Comparison of ENCODE assay signal across 26 mouse cellular contexts in the genomic region with DNA sequence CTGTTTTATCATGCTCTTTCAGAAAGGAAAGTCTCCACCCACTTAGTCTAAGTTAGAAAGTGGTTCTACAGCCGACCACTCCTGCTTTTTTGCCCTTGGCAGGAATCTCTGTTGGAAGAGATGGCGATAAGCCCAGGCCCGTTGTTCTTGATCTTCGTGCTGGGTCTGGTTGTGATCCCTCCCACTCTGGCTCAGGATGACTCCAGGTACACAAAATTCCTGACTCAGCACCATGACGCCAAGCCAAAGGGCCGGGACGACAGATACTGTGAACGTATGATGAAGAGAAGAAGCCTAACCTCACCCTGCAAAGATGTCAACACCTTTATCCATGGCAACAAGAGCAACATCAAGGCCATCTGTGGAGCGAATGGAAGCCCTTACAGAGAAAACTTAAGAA. TPM values are rescaled to one million over a fixed set of nuclear protein-coding genes. Genes with fewer than 3 reads are reported as not detected.
"Had no signal": no experiment of that assay in that cellular context is flagged by ENCODE, and none has a peak within 500 bp of the region (broad histone marks: within the 10 kb centered on the region; RNA-seq: fewer than 3 reads in every experiment).

No protein-coding gene starts in this region.

- H3K9ac ChIP-seq: limb, embryonic 12.5 days; liver, embryonic 13.5 days; lung, embryonic 15.5 days had no signal

- H3K27ac ChIP-seq: kidney, postnatal 0 days; layer of hippocampus, adult 2 months; limb, embryonic 12.5 days; liver, embryonic 13.5 days; lung, embryonic 15.5 days; stomach, postnatal 0 days had no signal

- DNase-seq: kidney, adult 2 months; kidney, postnatal 25 days; layer of hippocampus, adult 9-11 months; liver; liver, embryonic 13.5 days; lung, postnatal 10 days; lung, postnatal 4 days; midbrain, embryonic 14.5 days; right cerebral cortex, postnatal 14 days; right cerebral cortex, postnatal 4 days; thymus, adult 2 months; thymus, postnatal 14 days; thymus, postnatal 4 days had no signal

- H3K4me2 ChIP-seq: limb, embryonic 12.5 days; liver, embryonic 13.5 days; lung, embryonic 15.5 days; midbrain, embryonic 11.5 days had no signal

- H3K9me3 ChIP-seq: limb, embryonic 12.5 days; liver, embryonic 13.5 days; lung, embryonic 15.5 days had no signal

- H3K4me1 ChIP-seq: limb, embryonic 12.5 days; lung, embryonic 15.5 days had no signal

- H3K36me3 ChIP-seq: limb, embryonic 12.5 days; liver, embryonic 13.5 days; lung, embryonic 15.5 days had no signal

- H3K27me3 ChIP-seq: limb, embryonic 12.5 days; liver, embryonic 13.5 days; lung, embryonic 15.5 days had no signal

- ATAC-seq: intestine, postnatal 0 days had no signal

- H3K4me3 ChIP-seq: layer of hippocampus, adult 2 months; limb, embryonic 12.5 days; liver, embryonic 13.5 days; lung, embryonic 15.5 days had no signal

RNA-seq across cellular contexts. Expression of a gene that starts 12.9 kb away (rescaled TPM):
- polyA plus RNA-seq: large intestine, adult 2 months; limb, embryonic 12.5 days; liver, embryonic 13.5 days; liver, embryonic 16.5 days; lung, embryonic 15.5 days; midbrain, embryonic 11.5 days; midbrain, embryonic 14.5 days; neural tube, embryonic 11.5 days; neural tube, embryonic 14.5 days; stomach, embryonic 14.5 days; stomach, postnatal 0 days; thymus, adult 2 months had no signal

RNA-seq across cellular contexts. Expression of a gene that starts 22.4 kb away (rescaled TPM):
- polyA plus RNA-seq: neural tube, embryonic 14.5 days had no signal

RNA-seq across cellular contexts. Expression of a gene that starts 27.0 kb away (rescaled TPM):
- polyA plus RNA-seq: intestine, postnatal 0 days; kidney, adult 2 months; kidney, embryonic 14.5 days; kidney, postnatal 0 days; large intestine, adult 2 months; limb, embryonic 12.5 days; liver, embryonic 13.5 days; liver, embryonic 16.5 days; lung, embryonic 15.5 days; midbrain, embryonic 11.5 days; midbrain, embryonic 14.5 days; neural tube, embryonic 11.5 days; neural tube, embryonic 14.5 days; stomach, embryonic 14.5 days; stomach, postnatal 0 days had no signal
